Mouse (Mus musculus) ovary, postnatal 36 days (tissue): ENCODE results near the gene Ring1.
"Not testable (repeated sequence)": the region's sequence is repeated elsewhere in the genome, so short reads cannot be mapped to it uniquely, and the experiment has no call there.

ENCODE experiments used
- DNase-seq: peaks from one replicate; pipeline ENCODE4 v3.0.0; 2022; ENCODE audit warnings: low spot score, mixed read lengths

Gene Ring1

DNA sequence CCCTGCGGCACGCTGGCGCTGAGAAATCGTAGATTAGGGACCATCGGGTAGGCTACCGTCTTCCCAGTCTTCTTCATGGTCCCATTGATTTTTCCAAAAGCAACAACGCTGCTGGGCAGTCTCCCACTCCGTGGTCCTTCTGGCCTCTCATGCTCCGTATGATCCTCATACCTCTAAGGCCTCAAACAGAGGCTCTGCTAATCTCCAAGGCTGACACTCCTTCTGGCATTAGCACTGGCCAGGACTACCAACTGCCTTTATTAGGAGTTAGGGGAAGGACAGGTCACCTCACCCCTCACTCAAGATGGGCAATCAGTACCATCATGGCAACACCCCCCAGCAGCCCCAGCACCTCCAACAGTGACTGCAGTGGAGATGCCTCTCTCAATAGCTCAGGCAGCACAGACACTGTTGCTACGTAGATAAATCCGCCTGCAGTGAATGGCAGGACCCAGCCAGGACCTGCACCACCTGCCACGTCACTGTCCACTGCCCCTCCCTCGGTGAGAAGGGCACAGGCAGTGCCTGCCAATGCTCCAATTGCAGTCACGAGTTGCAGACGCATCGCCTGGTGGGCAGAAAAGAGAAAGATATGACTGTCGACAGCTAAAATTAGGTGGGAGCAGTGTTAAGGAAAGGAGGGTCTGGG, 4.1 kb upstream of the Ring1 start:
- DNase-seq, result peak; percentile 19

DNA sequence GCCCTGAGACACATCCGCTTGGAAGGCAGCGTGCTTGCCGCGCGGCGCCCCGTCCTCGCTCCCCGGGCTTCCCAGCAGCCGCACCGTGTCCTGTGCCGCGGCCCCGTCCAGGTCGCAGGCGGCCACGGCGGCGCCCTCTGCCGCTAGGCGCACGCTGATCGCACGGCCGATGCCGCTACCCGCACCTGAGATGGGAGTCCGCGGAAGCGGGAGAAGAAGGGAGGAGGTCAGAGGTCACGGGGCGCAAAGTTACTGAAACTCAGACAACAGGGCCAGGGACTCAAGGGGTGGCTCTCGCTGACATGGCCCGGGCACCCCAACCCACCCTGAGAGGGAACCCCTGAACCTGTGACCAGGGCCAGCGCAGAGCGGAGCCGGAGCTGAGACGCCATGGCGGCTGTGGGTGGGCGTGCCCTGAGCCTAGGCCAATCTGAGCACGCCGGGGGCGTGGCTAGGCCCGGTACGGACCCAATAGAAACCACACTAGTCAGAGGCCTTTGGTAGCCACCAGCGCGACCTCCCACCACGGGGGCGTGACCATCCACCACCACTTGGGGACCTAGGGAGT, 3.3 kb upstream of the Ring1 start, which contains the start of gene H2-Ke6:
Gene H2-Ke6, minus strand, starts transcription at position 405 of the 568 bp plus-strand sequence.
- DNase-seq, result peak; percentile 93

DNA sequence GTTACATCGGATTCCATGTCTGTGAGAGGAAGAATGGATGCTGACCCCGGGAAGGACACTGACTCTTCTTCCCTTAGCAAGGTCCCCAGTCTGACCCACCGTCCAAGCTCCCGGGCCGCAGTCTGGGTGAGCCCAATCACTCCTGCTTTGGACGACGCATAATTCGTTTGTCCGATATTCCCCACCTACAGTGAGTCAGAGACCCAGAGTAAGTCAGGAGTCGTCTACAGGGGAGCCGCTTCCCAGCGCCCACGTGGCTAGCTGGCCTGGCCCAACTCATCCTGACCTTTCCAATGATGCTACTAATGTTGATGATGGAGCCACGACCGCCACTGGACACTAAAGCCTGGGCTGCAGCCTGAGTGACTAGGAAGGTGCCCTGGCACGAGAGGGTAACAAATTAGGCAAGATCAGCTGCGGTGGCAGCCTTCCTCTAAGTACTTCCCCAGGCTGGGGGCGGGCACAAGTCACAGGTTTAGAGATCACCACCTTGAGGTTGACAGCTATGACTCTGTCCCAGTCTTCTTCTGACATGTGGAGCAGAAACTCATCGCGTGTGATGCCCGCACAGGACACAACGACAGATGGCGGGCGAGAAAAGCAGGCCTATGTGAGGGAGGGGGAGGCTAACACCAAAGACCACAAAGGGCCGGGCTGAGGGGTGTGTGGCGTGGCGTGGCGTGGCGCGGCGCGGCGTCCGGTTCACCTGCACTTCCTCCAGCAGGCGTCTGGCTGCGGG, 2.6 kb upstream of the Ring1 start:
- no peak for DNase-seq

DNA sequence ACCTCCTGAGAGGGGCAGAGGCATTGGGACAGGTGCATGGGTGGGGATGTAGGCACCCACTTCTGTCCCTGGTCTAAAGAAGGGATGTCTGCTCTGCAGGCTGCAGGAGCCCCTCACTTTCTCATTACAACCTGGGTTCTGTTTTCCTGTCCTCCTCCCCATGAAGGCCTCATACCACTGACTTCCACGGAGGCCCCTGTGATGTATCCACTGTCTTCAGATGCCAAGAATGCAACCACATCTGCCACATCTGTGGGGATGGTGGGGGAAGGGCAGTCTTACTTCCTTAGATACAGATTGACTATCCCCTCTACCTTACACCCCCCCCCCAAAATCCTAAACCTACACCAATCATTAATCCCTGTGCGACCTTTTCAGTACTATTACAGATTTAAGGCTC, 1.7 kb upstream of the Ring1 start:
- no peak for DNase-seq

DNA sequence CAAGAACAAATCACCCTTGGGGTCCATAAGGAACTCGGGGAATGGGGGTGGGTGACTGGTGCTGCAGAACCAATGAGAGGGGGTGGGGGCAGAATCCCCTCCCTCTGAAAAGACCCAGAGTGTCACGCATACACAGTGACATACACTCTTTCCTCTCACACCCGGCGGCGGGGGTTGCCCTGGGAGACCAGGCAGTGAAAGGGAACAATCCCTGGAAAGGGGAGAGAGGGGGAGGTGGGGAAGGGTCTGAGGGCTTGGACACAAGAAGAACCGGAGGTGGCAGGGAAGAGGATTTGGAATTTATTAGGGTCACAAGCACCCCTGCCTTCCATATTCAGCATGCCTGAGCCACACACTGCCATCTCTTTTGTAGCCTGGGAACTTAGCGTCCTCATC, 1.3 kb upstream of the Ring1 start:
- DNase-seq, result no peak

DNA sequence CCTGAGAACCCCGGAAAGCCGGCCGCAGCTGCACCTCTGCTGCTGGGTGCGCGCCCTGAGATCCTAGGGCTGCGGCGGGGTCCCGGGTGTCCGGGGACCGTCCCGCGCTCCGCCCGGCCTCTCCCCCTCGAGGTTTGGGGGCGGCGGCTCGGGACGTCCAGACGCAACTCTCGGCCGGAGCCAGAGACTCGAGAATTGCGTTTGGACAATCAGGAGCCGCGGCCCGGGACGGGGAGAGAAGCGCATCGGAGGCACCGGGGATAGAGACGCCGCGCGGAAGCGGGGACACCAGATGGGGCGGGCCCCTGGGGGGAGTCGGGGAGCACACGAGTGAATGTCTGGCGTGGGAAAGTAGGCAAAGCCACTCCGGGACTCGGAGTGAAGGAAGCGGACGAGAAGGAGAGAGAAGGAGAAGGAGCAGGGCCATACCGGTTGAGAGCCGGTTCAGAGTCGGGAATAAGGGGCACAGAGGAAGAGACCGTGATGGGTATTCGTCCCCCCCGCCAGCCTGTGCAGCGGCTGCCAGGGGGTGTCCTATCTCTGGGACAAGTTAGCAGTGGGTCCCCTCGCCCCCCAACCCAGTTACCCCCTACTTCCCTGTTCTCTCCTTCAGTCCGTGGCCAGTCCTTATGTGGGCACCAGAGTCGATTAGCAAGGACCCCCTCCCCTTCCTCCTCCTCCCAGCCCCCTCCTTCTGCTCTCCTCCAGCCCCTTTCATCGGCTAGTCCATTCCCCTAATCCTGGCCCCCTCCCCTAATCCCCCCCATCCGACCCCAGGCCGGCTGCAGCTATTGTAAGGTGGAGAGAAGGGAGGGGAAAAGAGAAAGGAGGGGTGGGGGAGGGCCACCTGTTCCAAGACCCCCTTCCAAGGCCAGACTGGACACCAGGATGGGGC, 628 bp upstream of the Ring1 start:
- DNase-seq, result no peak

DNA sequence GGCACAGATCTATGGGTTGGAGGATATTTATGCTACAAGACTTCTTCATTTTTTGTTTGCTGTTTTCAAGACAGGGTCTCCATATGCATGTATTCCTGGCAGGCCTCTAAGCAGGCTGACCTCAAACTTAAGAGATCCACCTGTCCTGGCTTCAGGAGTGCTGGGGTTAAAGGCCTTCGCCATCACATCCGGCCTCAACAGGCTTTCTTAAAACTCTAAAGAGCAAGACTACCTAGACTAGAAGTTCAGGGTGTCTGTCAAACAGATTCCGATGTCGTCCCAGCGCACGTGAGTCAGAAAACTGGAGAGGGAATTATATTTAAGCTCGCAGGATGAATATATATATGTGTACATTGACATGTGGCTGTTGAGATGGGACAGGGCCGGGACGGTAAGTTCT, 802 bp downstream of the Ring1 start:
- DNase-seq, result no peak

DNA sequence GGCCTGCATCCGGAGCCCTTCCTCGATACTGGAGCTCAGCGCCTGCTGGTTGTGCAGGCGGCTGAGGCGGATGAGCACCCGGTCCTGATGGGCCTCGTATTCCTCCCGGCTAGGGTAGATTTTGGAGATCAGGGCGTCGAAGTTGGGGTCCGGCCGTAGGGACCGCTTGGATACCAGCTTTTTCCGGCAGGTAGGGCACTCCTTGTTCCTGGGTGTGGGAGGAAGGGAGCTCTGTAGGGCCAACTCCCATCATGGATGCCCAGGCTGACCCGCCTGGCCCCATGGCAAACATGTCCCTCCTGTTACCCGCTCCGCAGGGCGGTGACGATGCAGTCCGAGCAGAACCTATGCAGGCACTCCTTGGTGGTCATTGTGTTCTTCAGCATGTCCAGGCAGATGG, 1.5 kb downstream of the Ring1 start:
- DNase-seq, result peak; percentile 12

DNA sequence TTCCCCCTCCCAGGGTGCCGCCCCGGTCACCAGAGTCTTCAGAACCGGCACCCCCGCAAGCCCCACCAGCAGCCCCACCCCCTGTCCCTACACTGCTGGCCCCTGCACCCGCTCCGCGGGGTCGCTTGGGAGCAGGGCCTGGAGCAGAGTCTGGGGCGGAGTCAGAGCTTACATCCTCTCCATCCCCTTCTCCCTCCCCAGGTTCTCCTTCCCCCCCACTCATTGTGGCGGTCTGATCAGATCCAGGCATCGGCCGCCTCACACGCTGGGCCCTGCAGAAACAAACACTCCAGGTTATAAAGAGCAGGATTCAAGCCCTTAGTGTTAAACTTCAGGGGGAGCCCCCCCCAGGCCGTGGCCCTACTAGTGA, 2.1 kb downstream of the Ring1 start:
- no peak for DNase-seq

DNA sequence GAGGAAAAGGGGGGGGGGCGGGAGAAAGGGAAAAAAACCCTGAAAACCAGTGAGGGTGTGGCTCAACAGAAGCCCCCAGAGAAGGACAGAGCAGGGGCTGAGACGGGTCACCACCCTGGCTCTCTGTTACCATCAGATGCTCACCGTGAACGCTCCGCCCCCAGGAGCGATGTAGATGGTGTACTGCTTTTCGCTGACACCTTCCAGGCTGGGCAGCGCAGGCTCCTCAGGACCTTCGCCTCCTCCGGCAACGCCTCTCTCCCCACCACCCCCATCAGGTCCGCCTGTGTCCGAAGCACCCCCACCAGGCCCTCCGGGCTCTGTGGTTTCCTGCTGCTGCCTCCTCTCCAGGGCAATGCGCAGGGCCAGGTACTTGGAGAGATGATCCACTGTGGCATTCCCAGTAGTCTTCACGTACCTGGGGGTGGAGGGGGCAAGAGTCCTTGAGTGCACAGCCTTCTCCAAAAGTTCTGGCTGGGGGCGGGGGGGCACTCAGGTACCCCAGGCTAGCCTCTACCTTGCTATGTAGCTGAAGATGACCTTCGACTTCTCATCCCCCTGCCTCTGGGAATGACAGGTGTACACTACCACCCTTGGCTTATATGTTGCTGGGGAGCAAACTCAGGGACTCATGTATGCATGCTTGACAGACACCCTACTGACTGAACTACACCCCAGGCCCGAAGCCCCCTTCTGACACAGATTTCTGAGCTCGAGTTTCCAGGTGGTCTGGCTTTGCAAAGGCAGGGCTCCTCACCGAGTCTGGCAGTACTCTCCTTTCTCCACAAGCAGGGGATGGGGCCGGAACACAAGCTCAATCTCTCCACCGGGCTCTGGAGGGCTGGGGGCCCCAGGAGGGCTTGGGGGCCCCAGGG, 2.7 kb downstream of the Ring1 start:
- no peak for DNase-seq

DNA sequence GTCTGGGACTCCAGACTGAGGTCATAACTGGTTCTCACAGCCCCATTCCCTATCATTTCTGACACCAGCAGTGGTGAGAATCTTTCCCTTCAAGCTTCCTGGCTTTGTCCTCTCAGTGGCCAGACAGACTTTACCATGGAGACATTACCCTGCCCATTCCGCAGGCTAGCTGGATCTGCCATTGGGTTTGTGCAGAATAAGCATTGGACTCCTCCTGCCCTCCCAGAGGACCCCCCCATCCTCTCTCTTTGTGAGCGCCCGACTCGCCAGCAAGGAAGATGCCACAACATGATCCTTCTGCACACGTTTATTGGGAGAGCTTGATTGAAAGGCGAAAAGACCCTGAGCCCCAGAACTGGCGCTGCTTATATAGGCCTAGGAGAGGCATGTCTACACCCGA, 11.0 kb downstream of the Ring1 start:
- no peak for DNase-seq

DNA sequence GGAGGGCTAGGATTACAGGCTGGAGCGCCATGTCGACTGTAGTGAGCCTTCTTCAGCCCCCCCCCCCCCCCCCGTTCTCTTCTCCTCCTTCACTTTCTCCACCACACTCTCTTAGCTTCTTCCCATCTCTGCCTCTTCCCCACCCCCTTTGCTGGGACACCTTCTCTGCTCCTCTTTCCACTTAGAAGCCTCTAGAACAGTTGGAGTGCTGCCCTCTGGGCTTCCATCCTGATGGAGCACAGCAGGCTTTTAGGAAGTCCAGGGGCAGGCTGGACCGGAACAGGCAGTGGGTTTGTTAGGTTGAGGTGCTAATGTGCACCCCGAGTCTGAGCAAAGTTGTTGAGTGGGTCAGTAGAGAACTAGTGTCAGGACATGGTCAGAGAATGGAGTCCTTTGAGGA, 14.3 kb downstream of the Ring1 start:
- DNase-seq, result no peak

DNA sequence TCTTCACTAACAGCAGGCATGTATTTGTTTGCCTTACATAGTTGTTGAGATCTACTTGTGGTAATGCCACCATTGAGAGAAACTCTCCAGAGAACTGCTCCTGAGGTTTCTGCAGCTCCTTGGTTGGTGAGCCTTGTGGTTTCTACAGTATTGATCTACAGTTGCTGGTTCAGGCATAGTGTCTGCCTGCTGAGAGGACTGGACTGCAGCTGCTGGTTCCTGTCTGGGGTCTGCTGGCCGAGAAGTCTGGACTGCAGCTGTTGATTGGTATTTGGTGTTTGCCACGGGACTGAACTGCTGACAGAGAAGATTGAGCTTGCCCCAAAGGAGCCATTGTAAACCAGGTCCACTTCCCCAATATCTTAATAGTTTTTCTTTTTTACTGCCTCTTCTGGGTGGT, 17.9 kb downstream of the Ring1 start:
- DNase-seq, result no peak

DNA sequence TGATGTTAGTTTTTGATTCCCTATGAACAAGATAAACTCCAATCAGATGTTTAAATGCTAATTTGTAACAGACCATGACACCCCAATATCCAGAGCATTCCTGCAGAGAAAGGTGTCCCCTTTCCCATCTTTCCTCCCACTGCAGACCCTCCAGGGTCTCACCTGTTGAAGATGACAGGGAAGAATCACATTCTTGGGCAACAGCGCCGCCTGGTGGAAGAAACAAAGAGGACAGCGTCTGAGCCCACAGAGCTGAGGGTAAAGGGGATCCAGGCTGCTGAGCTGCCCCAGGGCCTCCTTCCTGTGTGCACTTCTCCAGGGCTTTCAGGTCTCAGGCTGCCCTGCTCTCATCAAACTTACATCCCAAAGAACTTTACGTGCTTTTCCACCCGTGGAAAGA, 21.1 kb downstream of the Ring1 start:
- DNase-seq, result no peak

DNA sequence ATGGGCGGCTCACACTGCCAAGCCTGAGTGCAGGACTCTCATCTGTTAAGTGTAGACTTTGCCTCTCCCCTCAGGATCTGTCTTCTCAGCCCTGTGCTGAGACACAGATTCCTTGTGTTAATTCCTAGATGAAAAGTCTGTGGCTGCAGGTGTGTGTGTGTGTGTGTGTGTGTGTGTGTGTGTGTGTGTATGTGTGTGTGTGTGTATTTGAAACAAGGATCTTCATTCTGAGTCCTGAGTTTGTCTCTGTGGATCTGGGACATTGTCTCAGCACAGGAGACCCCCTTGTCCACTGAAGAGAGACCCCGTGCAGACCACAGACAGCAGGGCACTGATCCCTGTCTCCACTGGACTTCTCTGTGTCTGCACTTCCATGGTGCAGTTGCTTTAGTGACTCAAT, 23.7 kb downstream of the Ring1 start:
- DNase-seq, result not testable (repeated sequence)

DNA sequence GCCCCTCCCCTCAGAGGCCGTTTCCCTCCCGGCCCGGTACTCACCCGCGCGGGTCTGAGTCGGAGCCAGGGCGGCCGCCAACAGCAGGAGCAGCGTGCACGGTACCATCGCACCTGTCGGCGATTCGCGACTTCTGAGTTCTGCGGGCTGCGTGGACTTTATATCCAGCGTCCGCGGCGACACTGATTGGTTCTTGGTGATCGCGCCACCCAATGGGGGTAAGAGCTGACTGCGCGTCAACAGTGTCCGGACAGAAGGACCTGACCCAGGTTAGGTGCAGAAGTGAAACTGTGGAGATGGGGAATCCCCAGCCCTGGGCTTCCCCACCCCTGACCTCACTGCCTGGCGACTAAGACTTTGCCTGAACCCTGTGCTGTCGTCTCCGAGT, 24.3 kb downstream of the Ring1 start, which contains the start of gene H2-K1:
Gene H2-K1, minus strand, starts transcription at position 198 of the 388 bp plus-strand sequence.
- peak; percentile 86 for DNase-seq

DNA sequence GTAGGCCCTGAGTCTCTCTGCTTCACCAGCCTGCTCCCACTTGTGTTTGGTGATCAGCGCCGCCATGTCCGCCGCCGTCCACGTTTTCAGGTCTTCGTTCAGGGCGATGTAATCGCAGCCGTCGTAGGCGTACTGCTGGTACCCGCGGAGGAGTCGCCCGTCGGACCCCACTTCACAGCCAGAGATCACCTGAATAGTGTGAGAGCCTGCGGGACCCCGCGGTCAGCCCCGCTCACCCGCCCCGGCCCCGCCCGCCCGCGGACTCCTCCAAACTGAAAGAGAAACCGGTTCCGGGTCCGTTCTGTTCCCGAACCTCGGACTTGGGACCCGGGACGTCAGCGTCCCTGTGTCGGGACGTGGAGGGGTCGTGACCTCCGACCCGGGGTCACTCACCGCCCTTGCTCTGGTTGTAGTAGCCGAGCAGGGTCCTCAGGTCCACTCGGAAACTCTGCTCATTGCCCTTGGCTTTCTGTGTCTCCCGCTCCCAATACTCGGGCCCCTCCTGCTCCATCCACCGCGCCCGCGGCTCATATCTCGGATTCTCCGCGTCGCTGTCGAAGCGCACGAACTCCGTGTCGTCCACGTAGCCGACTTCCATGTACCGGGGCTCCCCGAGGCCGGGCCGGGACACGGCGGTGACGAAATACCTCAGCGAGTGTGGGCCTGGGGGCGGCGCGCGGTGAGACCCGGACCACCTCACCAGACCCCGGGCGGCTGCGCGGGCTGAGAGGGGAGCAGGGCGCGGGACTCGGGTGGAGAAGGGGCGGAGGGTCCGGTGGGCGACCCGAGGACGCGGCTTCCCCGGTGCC, 24.9 kb downstream of the Ring1 start:
- no peak for DNase-seq

DNA sequence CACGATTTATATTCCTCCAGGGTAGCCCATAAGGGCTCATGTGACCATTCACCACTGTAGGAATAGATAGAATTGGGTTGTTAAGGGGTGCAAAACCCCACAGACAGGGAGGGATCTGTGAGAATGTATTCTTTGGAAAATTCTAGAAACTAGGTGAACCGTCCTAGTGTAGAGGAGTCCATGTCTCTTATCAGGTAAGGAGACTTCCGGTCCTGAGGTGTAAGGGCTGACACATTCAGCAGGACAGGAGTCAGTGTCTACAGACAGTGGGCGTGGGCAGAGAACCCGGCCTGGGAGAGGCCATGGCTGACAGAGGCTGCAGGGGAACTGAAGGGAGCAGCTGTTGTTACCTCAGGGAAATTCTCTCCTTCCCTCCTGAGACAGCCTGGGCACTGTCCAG, 25.8 kb downstream of the Ring1 start:
- DNase-seq, result not testable (repeated sequence)

DNA sequence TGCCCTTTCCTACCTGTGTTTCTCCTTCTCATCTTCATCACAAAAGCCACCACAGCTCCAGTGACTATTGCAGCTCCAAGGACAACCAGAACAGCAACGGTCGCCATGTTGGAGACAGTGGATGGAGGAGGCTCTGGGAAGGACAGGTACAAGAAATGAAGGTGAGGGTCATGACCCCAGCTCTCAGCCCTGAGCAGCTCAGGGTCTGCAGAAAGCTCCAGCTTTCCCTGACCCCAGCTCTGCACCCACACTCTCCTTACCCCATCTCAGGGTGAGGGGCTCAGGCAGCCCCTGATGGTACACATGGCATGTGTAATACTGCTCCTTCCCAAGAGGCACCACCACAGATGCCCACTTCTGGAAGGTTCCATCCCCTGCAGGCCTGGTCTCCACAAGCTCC, 27.5 kb downstream of the Ring1 start:
- DNase-seq, result not testable (repeated sequence)

DNA sequence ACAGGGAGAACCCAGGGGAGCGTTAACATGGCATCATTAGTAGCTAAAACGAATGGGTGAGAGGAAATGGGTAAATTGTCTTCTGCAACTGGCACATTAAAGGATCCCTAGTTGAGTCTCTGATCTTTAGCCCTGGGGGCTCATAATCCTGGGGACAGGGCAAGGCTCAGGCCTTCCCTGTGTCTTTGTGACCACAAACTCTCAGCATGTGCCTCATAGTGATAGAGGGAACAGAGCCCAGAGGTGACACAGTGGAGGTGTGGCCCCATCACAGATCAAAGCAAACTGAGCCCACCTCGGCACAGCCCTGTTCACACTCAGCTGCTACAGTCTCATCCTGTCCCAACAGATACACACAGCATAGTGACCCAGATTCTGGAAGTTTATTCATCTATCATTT, 28.8 kb downstream of the Ring1 start:
- DNase-seq, result no peak

DNA sequence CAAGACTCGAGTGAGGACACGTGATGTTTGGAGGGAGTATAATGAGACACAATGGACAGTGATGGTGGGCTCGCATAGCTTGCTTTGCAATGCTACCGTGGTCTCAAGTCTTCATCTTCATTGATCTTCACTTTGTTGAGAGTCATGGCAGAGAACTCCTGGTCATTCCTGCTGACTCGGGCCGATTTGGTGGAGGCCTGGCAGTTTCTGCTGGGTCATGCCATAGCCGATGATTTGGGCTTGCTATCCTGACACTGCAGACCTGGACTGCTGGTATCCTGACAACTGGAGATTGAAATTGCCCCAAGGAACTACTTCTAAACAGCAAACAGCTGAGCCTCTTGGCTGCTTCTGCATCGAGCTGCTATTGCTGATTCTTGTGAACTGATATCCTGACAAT, 29.5 kb downstream of the Ring1 start:
- DNase-seq, result no peak
